Mouse (Mus musculus): ENCODE data around the gene Btbd9.

Gene Btbd9

DNA sequence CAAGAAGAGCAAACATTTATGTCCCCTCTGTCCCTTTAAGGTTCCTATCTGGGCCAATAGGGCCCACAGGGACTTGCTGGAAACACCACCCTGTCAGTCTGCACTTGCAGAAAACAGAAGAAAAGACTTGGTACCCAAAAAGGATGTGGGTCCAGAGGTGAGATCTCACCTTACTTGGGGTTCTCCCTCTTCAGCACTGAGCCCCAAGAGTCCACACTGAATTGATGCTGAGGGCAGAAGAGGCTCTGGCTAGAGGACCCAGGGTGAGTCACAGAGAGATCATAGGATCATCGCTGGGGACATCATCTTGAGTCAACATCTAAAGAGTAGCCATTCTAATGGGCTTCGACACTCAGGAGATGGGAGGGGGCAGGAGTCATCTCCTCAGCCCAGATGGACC, 290.6 kb downstream of the Btbd9 start:
- Histone ChIP-seq H3K4me3 (replicated peaks; ENCODE audit: low read length) (no peak overlapping the region), H3K36me3 (ENCODE audit: insufficient read depth, low read length) (peaks cover 3% of the 10 kb centered on the region; the same call in 1 of the 2 replicates)

DNA sequence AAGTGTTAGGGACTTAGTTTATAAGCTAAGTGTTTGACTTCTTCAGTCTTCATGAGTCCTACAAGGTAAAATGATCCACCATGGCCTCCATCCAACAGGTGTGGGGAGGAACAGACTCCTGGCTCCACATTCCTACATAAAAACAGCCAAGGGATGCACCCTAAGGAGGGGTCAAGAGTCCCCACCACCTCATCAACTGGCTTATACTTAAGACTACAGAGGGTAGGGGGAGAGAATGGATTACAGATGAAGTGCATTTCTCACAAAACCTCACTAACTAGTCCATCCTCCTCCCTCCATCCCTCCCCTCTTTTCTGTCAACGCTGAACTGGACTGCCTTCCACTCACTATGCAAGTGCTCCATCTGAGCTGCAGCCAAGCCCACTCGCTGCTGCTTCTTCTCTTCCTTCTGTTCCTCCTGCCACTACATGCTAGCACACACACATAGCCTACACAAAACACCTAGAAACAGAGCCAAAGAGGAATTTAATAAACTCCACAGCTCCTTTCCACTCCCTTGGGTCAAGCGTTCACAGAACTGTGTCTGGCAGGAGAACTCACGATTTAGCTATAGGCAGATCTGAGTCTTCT, 292.7 kb downstream of the Btbd9 start:
- Histone ChIP-seq H3K9me3 (ENCODE audit: low read length) (no peaks in the 10 kb centered on the region), H3K36me3 (ENCODE audit: insufficient read depth, low read length) (peaks cover 3% of the 10 kb centered on the region; the same call in 1 of the 2 replicates)
- TF ChIP-seq CTCF (conservative IDR thresholded peaks at IDR 0.05; ENCODE audit: low read length) (no peak), NANOG (IDR thresholded peaks at IDR 0.05; ENCODE audit: borderline replicate concordance, low read length) (no peak), POU5F1 (IDR thresholded peaks at IDR 0.05; ENCODE audit: borderline replicate concordance, low read length) (no peak)

More for the DNA sequence above, 290.6 kb downstream of the Btbd9 start:
- H3K9me3 ChIP-seq (ENCODE audit: low read length): no peaks in the 10 kb centered on the region
- TF ChIP-seq CTCF (conservative IDR thresholded peaks at IDR 0.05; ENCODE audit: low read length) (no peak), NANOG (IDR thresholded peaks at IDR 0.05; ENCODE audit: borderline replicate concordance, low read length) (no peak)
- no peaks in the 10 kb centered on the region for H3K27me3 ChIP-seq (ENCODE audit: insufficient read depth, low read length)
- H3K4me1 ChIP-seq (replicated peaks; ENCODE audit: low read depth, low read length): peaks cover 24% of the 10 kb centered on the region

DNA sequence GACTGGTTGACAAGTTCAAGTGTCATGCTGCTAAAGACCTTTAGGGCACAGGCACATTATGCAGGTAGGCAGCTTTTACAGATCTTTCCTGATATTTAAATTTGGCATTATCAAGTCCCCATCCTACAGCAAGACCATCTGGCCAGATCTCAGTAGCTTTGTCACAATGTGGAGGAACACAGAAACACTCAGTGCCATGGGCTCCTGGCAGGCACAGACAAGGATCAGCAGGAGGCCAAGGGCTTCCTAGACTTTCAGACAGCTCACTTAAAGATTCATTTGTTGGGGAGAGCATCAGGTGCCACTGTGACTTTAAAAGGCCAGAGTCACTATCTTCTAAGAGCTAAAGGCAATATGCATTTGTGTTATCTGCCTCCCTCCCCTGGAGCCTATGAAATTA, 293.3 kb downstream of the Btbd9 start:
- Histone ChIP-seq H3K9me3 (ENCODE audit: low read length) (no peaks in the 10 kb centered on the region), H3K27me3 (ENCODE audit: insufficient read depth, low read length) (no peaks in the 10 kb centered on the region), H3K36me3 (ENCODE audit: insufficient read depth, low read length) (peaks cover 3% of the 10 kb centered on the region; the same call in 1 of the 2 replicates), H3K4me1 (replicated peaks; ENCODE audit: low read depth, low read length) (peaks cover 40% of the 10 kb centered on the region), H3K4me3 (replicated peaks; ENCODE audit: low read length) (no peak overlapping the region)
- TF ChIP-seq NANOG (IDR thresholded peaks at IDR 0.05; ENCODE audit: borderline replicate concordance, low read length) (no peak), POU5F1 (IDR thresholded peaks at IDR 0.05; ENCODE audit: borderline replicate concordance, low read length) (no peak), CTCF (conservative IDR thresholded peaks at IDR 0.05; ENCODE audit: low read length) (no peak)

More for the DNA sequence above, 292.7 kb downstream of the Btbd9 start:
- no peak overlapping the region for H3K4me3 ChIP-seq (replicated peaks; ENCODE audit: low read length)
- no peaks in the 10 kb centered on the region for H3K27me3 ChIP-seq (ENCODE audit: insufficient read depth, low read length)
- peaks cover 44% of the 10 kb centered on the region for H3K4me1 ChIP-seq (replicated peaks; ENCODE audit: low read depth, low read length)

DNA sequence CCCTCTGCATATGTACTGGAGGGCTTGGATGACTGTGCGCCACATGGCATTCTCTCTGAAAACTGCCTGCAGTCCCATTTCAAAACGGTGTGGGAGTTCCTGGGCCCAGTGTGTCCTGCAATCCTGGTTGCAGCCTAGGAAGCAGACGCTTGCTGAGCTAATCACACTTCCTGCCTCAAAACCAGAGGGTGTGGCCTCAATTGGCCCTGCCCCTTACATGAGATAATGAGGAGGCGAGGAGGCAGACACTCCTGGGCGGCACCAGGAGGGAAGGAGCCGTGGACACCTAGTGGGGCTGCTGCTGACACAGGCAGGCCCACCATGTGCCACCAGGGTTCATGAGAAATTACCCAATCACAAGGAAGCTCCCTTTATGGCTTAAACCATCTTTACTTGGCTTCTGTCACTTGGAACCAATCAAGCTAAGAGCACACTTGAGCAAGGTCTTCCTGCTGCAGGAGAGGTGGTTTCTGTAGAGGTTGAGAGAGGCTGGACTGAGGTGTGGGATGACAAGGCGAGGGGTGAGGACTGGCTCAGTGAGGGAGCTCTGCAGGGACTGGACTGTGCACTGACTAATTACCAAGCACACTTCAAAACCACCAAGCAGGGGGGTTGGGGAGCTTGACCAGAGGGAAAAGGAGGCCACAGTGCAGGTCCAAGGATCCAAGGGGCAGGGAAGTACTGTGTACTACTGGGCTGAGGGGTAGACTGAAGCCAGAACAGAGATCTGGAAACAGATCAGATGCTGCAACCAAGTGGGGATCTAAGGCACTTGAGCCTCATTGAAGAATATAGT, 295.8 kb downstream of the Btbd9 start:
- TF ChIP-seq NANOG (IDR thresholded peaks at IDR 0.05; ENCODE audit: borderline replicate concordance, low read length) (no peak), CTCF (conservative IDR thresholded peaks at IDR 0.05; ENCODE audit: low read length) (no peak), POU5F1 (IDR thresholded peaks at IDR 0.05; ENCODE audit: borderline replicate concordance, low read length) (no peak)
- Histone ChIP-seq H3K4me1 (replicated peaks; ENCODE audit: low read depth, low read length) (peaks cover 24% of the 10 kb centered on the region), H3K9me3 (ENCODE audit: low read length) (no peaks in the 10 kb centered on the region), H3K36me3 (ENCODE audit: insufficient read depth, low read length) (peaks cover 3% of the 10 kb centered on the region; the same call in 1 of the 2 replicates), H3K27me3 (ENCODE audit: insufficient read depth, low read length) (no peaks in the 10 kb centered on the region), H3K4me3 (replicated peaks; ENCODE audit: low read length) (no peak overlapping the region)

DNA sequence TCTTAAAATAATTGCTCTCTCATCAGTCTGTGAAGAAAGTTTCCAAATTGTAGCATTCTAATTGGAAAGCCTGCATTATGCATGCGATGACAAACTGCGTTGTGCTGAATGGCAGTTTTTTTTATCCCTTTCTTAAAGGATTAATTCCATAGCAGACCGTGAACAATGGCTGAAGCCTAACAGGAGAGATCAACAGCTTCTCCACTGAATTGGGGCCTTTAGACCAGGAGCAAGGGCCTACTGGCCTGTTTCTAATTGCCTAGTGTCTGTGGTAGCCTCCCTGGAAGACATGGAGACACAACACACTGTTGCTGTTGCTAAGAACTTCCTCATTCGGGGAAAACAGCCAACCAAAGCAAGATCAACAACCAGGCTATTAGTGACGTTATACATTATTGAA, 296.6 kb downstream of the Btbd9 start:
- H3K27me3 ChIP-seq (ENCODE audit: insufficient read depth, low read length): no peaks in the 10 kb centered on the region
- no peak overlapping the region for H3K4me3 ChIP-seq (replicated peaks; ENCODE audit: low read length)
- H3K9me3 ChIP-seq (ENCODE audit: low read length): no peaks in the 10 kb centered on the region
- peaks cover 7% of the 10 kb centered on the region for H3K36me3 ChIP-seq (ENCODE audit: insufficient read depth, low read length)
- H3K4me1 ChIP-seq (replicated peaks; ENCODE audit: low read depth, low read length): peaks cover 24% of the 10 kb centered on the region
- no peak for TF ChIP-seq CTCF (conservative IDR thresholded peaks at IDR 0.05; ENCODE audit: low read length)
- no peak for TF ChIP-seq POU5F1 (IDR thresholded peaks at IDR 0.05; ENCODE audit: borderline replicate concordance, low read length)
- no peak for TF ChIP-seq NANOG (IDR thresholded peaks at IDR 0.05; ENCODE audit: borderline replicate concordance, low read length)

DNA sequence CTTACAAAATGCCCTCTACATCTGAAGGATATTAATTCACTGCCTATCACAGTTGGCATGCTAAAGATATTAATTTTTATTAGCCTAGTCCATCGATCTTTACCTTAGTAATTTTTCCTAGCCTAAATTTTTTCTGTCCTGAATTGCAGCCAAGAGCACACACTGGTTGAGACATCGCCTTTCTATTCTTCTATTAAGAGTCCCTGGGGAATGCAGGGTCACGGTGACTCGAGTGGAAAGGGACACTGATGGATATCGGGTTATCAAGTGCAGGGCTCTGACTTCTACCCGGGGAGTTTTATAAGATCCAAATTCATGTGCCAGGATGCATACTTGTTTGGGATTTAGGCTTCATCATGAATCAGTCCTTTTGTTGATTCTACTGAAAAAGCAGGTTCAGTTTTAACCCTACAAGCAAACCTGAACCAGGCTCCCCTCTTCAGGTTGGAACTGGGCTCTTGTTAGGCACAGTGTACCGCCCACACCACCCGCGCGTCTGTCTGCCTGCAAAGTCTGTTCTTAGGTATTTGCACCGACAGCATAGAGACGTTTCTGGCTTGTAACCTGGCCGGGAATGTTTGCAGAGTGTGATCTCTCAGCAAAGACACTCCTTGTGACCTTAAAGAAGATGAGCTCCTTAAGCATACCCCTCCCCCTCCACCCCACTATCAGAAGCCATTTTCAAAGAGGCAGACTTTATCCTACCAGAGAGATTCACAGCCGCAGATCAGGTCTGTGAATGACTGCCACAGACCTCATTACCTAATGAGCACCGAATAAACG, 297.5 kb downstream of the Btbd9 start:
- Histone ChIP-seq H3K4me3 (replicated peaks; ENCODE audit: low read length) (no peak overlapping the region), H3K4me1 (replicated peaks; ENCODE audit: low read depth, low read length) (peaks cover 24% of the 10 kb centered on the region), H3K9me3 (ENCODE audit: low read length) (no peaks in the 10 kb centered on the region), H3K27me3 (ENCODE audit: insufficient read depth, low read length) (no peaks in the 10 kb centered on the region), H3K36me3 (ENCODE audit: insufficient read depth, low read length) (peaks cover 10% of the 10 kb centered on the region)
- TF ChIP-seq POU5F1 (IDR thresholded peaks at IDR 0.05; ENCODE audit: borderline replicate concordance, low read length) (no peak), CTCF (conservative IDR thresholded peaks at IDR 0.05; ENCODE audit: low read length) (no peak), NANOG (IDR thresholded peaks at IDR 0.05; ENCODE audit: borderline replicate concordance, low read length) (no peak)

DNA sequence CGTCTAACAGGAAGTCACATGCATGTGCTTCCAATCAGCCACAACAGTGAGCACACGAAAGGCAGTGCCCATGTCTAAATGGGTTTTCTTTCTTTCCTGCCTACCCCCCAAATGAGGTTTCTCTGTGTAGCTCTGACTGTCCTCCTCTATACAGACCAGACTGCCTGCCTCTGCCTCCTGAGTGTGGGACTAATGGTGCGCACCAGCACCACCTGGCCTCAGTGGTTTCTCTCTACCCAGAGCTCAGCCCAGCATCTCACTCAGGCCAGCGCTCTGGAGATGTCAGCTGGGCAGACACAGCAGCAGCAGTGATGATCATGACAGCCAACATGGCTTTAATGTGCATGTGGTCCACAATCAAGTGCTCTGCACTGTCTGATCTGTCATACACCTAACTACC, 299.8 kb downstream of the Btbd9 start:
- TF ChIP-seq NANOG (IDR thresholded peaks at IDR 0.05; ENCODE audit: borderline replicate concordance, low read length): no peak
- TF ChIP-seq CTCF (conservative IDR thresholded peaks at IDR 0.05; ENCODE audit: low read length): no peak
- no peak for TF ChIP-seq POU5F1 (IDR thresholded peaks at IDR 0.05; ENCODE audit: borderline replicate concordance, low read length)
- no peaks in the 10 kb centered on the region for H3K9me3 ChIP-seq (ENCODE audit: low read length)

DNA sequence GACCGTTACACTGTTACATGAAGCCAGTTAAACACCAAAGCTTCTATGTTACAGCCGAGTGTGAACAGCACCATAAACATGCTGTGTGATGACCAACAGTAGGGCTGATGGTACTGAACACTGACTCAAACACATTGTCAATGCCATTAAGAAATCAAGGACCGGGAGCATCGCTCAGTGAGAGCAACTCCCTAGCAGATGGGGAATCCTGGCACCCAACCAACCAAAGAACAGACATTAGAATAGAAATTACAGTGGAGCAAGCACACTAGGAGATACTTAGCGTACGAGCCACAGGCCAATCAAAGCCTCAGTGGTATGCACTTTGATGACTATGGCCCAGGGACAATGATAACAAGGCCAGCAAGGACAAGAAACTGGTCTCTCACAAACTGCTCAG, 303.5 kb downstream of the Btbd9 start:
- H3K9me3 ChIP-seq (ENCODE audit: low read length): no peaks in the 10 kb centered on the region
- H3K4me1 ChIP-seq (replicated peaks; ENCODE audit: low read depth, low read length): no peaks in the 10 kb centered on the region
- peaks cover 7% of the 10 kb centered on the region for H3K36me3 ChIP-seq (ENCODE audit: insufficient read depth, low read length)
- no peaks in the 10 kb centered on the region for H3K27me3 ChIP-seq (ENCODE audit: insufficient read depth, low read length)
- no peak overlapping the region for H3K4me3 ChIP-seq (replicated peaks; ENCODE audit: low read length)
- TF ChIP-seq CTCF (conservative IDR thresholded peaks at IDR 0.05; ENCODE audit: low read length) (no peak), NANOG (IDR thresholded peaks at IDR 0.05; ENCODE audit: borderline replicate concordance, low read length) (no peak)

More for the DNA sequence above, 299.8 kb downstream of the Btbd9 start:
- no peaks in the 10 kb centered on the region for H3K27me3 ChIP-seq (ENCODE audit: insufficient read depth, low read length)
- peaks cover 7% of the 10 kb centered on the region for H3K36me3 ChIP-seq (ENCODE audit: insufficient read depth, low read length)
- peaks cover 24% of the 10 kb centered on the region for H3K4me1 ChIP-seq (replicated peaks; ENCODE audit: low read depth, low read length)
- no peak overlapping the region for H3K4me3 ChIP-seq (replicated peaks; ENCODE audit: low read length)
